Mouse (Mus musculus) neural tube, embryonic 11.5 days (tissue): ENCODE measurements around the gene Deup1. TPM values are rescaled to one million over a fixed set of nuclear protein-coding genes. Genes with fewer than 3 reads are reported as not detected.

ENCODE experiments used
- ATAC-seq: fragments of 200-750 bp; cut with Nextera tagmentation; 2 replicates; pipeline ENCODE4 v1.8.0; 2017; ENCODE audit warnings: moderate number of reproducible peaks, mild to moderate bottlenecking, moderate TSS enrichment, moderate library complexity; ENCODE audit not compliant: insufficient read depth, low FRiP score, low TSS enrichment
- DNase-seq: peaks from one replicate; pipeline ENCODE4 v3.0.0-alpha.2; 2015; ENCODE audit warnings: low spot score
- H3K27ac ChIP-seq: fragments of 300-500 bp; sonication (generic); 2 replicates; pipeline ENCODE4 v1.5.1; 2014; ENCODE audit warnings: low read depth, mild to moderate bottlenecking, low read length
- H3K27me3 ChIP-seq: fragments of 300-500 bp; sonication (generic); 2 replicates; pipeline ENCODE4 v1.6.1; 2014; ENCODE audit warnings: mild to moderate bottlenecking, low read length, mixed read lengths; ENCODE audit not compliant: control insufficient read depth, insufficient read depth
- H3K36me3 ChIP-seq: fragments of 300-500 bp; sonication (generic); 2 replicates; pipeline ENCODE4 v1.6.1; 2014; ENCODE audit warnings: mild to moderate bottlenecking, low read length, moderate library complexity, mixed read lengths; ENCODE audit not compliant: control insufficient read depth, insufficient read depth
- H3K4me1 ChIP-seq: fragments of 300-500 bp; sonication (generic); 2 replicates; pipeline ENCODE4 v1.6.1; 2014; ENCODE audit warnings: low read length, mixed read lengths; ENCODE audit not compliant: control insufficient read depth, insufficient read depth
- H3K4me2 ChIP-seq: fragments of 300-500 bp; sonication (generic); 2 replicates; pipeline ENCODE4 v1.6.1; 2014; ENCODE audit warnings: low read depth, mild to moderate bottlenecking, moderate library complexity
- H3K4me3 ChIP-seq: fragments of 300-500 bp; sonication (generic); 2 replicates; pipeline ENCODE4 v1.5.1; 2014; ENCODE audit warnings: low read depth, low read length
- H3K9ac ChIP-seq: fragments of 300-500 bp; sonication (generic); 2 replicates; pipeline ENCODE4 v1.6.1; 2014; ENCODE audit warnings: mild to moderate bottlenecking, low read length
- H3K9me3 ChIP-seq: fragments of 300-500 bp; sonication (generic); 2 replicates; pipeline ENCODE4 v1.6.1; 2016; ENCODE audit warnings: low read length; ENCODE audit not compliant: control insufficient read depth
- whole genome bisulfite sequencing: fragments of 180-500 bp; shearing (Covaris S2); extraction: QIAGEN DNeasy Blood & Tissue Kit; methylation state at CpG from one replicate; pipeline ENCODE4 v1.1.7; 2014; 5-methylcytosine and 5-hydroxymethylcytosine counted together
- polyA plus RNA-seq: library from polyadenylated mRNA; unstranded; fragments of >200 nt; fragmentation: Nextera tagmentation; extraction: Ambion mirVana; gene quantifications from 2 replicates; pipeline ENCODE4 v1.2.1, GENCODE M21; 2014

The Deup1 gene
- polyA plus RNA-seq, 1 experiment from 2014 or later, result 0.08 TPM

DNA sequence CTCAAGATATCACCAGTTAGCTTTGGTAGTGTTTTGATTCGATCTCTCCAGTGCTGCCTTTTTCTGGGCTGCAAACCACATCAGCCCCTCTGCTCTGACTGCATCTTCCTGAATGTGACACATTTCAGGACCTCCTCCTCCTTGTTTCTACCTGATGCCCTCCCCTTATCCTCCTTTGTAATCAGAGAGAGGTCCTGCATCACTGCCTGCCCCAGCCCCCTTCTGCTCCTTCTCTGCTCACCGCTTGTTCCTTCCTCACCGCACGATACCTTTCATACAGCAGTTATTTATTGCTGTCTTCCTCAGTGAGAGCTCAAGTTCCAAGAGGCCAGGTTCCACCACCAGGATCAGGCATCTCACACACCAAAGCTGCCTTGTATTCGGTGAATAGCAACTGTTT, 96.5 kb downstream of the Deup1 start:
- H3K4me1 ChIP-seq, result peaks cover 15% of the 10 kb centered on the region
- WGBS, result 55% methylated on average over 5 of the region's 5 CpGs
- no peaks in the 10 kb centered on the region for H3K36me3 ChIP-seq
- H3K27ac ChIP-seq, result no peak overlapping the region
- ATAC-seq, result no peak
- no peak overlapping the region for H3K4me3 ChIP-seq
- no peak overlapping the region for H3K9ac ChIP-seq
- no peak overlapping the region for H3K4me2 ChIP-seq
- no peak for DNase-seq
- H3K9me3 ChIP-seq, result no peaks in the 10 kb centered on the region
- H3K27me3 ChIP-seq, result no peaks in the 10 kb centered on the region

DNA sequence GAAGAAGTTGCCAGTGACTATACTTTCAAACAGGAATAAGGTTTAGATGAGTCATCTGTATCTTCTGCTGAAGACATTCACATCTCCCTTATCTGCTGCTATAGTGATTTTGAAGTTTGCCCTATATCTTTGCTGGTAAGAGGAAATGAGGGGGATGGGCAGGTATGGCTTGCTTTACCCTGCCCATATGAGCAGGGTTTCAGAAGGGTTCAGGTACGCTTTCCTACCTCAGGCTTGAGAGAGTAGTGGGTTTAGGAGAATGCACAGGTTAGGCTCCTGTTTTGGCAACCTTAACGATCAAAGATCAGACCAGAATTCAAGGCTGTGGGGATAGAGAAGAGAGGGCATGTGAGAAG, 97.8 kb downstream of the Deup1 start:
- no peak overlapping the region for H3K4me2 ChIP-seq
- ATAC-seq (no peak), DNase-seq (no peak)
- H3K27ac ChIP-seq, result no peak overlapping the region
- H3K9ac ChIP-seq, result no peak overlapping the region
- H3K36me3 ChIP-seq, result no peaks in the 10 kb centered on the region
- peaks cover 15% of the 10 kb centered on the region for H3K4me1 ChIP-seq
- H3K9me3 ChIP-seq, result no peaks in the 10 kb centered on the region
- no peak overlapping the region for H3K4me3 ChIP-seq
- H3K27me3 ChIP-seq, result no peaks in the 10 kb centered on the region
- WGBS, result 99% methylated on average over 2 of the region's 2 CpGs

DNA sequence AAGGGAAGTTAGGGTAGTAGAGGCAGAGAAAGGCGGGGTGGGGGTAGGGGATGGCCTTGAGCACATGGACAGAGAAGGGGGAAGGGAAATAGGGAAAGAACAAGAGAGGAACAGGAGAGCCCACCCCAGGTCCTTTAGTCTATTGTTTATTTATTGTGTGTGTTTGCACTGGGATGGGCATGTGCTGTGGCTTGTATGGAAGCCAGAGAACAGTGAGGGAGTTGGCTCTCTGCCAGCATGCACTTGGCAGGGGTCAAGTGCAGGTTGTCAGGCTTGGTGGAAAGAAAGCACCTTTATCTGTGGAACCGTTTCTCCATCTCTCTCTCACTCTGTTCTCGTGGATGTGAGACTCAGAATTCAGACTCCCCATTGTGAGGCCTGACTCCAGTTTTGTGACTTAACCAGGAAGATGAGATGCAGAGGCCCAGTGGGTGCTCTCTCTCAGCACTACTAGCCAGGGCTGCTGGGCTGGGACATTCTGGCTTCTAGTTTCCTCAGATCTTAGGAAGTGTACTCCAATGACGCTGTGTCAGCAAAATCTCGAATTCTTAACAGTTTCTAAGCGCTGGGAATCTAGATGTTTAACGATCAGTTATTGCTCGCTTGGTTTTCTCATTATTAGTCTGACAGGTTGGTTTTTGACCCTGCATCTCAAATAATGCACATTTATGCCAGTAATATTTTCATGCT, 98.3 kb downstream of the Deup1 start:
- Histone ChIP-seq H3K9me3 (no peaks in the 10 kb centered on the region), H3K27ac (no peak overlapping the region), H3K36me3 (no peaks in the 10 kb centered on the region), H3K4me2 (no peak overlapping the region), H3K9ac (no peak overlapping the region), H3K4me1 (peaks cover 13% of the 10 kb centered on the region), H3K27me3 (no peaks in the 10 kb centered on the region), H3K4me3 (no peak overlapping the region)
- ATAC-seq (no peak), DNase-seq (peak; percentile 27)
- 61% methylated on average over 8 of the region's 8 CpGs for WGBS

DNA sequence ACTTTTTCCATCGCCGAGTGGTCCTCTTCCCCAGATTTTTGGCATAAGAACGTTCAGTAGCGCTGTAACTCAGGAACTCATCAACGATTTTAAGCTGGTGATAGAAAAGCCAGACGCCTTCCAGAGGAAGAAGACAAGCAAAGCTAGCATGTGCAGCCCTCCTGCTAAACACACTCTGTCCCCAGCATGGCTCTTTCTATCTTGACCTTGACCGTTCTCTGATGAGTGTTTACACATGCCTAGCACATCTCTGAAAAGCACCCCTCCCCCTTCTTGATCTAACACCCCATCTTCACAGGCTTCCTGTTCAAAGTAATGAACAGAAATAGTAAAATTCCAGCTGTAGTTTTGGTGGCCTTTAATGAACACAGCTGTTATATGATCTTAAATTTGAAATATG, 99.4 kb downstream of the Deup1 start:
- ATAC-seq (no peak), DNase-seq (no peak)
- H3K27me3 ChIP-seq, result no peaks in the 10 kb centered on the region
- no peaks in the 10 kb centered on the region for H3K36me3 ChIP-seq
- H3K9me3 ChIP-seq, result no peaks in the 10 kb centered on the region
- H3K27ac ChIP-seq, result no peak overlapping the region
- H3K4me1 ChIP-seq, result peaks cover 13% of the 10 kb centered on the region
- H3K4me2 ChIP-seq, result no peak overlapping the region
- WGBS, result 85% methylated on average over 7 of the region's 7 CpGs
- no peak overlapping the region for H3K4me3 ChIP-seq
- H3K9ac ChIP-seq, result no peak overlapping the region

GRCm38 (mm10) chr9:15527846-15528245, 99.9 kb downstream of the Deup1 start:
- DNase-seq (no peak), ATAC-seq (no peak)
- H3K36me3 ChIP-seq, result no peaks in the 10 kb centered on the region
- WGBS, result 71% methylated on average over 6 of the region's 6 CpGs
- H3K27me3 ChIP-seq, result no peaks in the 10 kb centered on the region
- no peaks in the 10 kb centered on the region for H3K9me3 ChIP-seq
- no peak overlapping the region for H3K4me3 ChIP-seq
- H3K4me2 ChIP-seq, result no peak overlapping the region
- peaks cover 13% of the 10 kb centered on the region for H3K4me1 ChIP-seq
- no peak overlapping the region for H3K9ac ChIP-seq
- no peak overlapping the region for H3K27ac ChIP-seq

DNA sequence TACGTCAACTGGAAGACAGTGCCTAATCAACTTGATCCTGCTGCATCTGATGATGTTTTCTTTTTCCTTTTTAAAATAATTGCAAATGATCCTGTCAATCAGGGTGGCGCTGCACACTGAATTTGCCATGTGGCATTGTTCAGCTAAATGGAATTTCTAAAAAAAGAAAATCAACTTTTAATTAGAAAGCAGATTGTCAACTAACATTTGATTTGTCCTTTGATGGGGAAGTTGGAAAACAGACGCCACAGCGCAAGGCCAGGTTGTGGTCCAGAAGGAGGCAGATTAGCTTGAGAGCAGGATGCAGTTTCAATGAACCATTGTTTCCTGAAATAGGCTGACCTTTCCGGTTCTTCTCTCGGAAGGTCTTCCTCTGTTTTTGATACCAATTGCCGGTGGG, 101.2 kb downstream of the Deup1 start:
- peaks cover 13% of the 10 kb centered on the region for H3K4me1 ChIP-seq
- H3K9me3 ChIP-seq, result no peaks in the 10 kb centered on the region
- H3K9ac ChIP-seq, result no peak overlapping the region
- no peak overlapping the region for H3K4me3 ChIP-seq
- ATAC-seq (no peak), DNase-seq (no peak)
- WGBS, result 75% methylated on average over 7 of the region's 7 CpGs
- H3K4me2 ChIP-seq, result no peak overlapping the region
- no peaks in the 10 kb centered on the region for H3K27me3 ChIP-seq
- no peaks in the 10 kb centered on the region for H3K36me3 ChIP-seq
- H3K27ac ChIP-seq, result no peak overlapping the region

DNA sequence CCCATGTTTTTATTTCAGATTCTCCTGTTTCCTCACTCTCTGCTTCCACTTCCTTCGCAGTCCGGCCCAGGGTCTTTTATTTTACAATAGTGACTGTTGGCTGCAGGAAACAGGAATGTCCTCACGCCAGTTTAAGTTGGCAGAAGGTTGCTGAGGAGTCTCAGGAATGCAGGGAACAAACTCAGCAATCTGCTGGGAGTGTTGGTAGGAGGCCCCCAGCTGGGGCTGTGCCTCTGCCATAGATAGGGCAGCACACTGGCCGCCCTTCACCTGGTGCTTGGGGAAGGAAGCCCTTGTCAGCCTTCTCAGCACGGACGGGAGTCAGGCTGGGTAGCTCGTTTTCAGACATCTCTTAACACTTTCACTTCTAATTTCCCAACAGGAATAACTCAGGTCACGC, 102.5 kb downstream of the Deup1 start:
- no peak overlapping the region for H3K9ac ChIP-seq
- H3K4me2 ChIP-seq, result no peak overlapping the region
- no peak overlapping the region for H3K27ac ChIP-seq
- H3K4me1 ChIP-seq, result peaks cover 13% of the 10 kb centered on the region
- ATAC-seq (no peak), DNase-seq (no peak)
- H3K36me3 ChIP-seq, result no peaks in the 10 kb centered on the region
- 74% methylated on average over 8 of the region's 8 CpGs for WGBS
- H3K27me3 ChIP-seq, result no peaks in the 10 kb centered on the region
- no peak overlapping the region for H3K4me3 ChIP-seq
- no peaks in the 10 kb centered on the region for H3K9me3 ChIP-seq

- H3K9me3 ChIP-seq, result no peaks in the 10 kb centered on the region
- ATAC-seq, result no peak
- H3K36me3 ChIP-seq, result no peaks in the 10 kb centered on the region
- H3K4me1 ChIP-seq, result no peaks in the 10 kb centered on the region
- H3K9ac ChIP-seq, result no peak overlapping the region
- H3K4me3 ChIP-seq, result no peak overlapping the region
- WGBS, result 85% methylated on average over 6 of the region's 6 CpGs
- H3K4me2 ChIP-seq, result no peak overlapping the region
- no peaks in the 10 kb centered on the region for H3K27me3 ChIP-seq
- no peak for DNase-seq
- H3K27ac ChIP-seq, result no peak overlapping the region
Measured at GRCm38 (mm10) chr9:15523646-15524045, 104.1 kb downstream of the Deup1 start.

DNA sequence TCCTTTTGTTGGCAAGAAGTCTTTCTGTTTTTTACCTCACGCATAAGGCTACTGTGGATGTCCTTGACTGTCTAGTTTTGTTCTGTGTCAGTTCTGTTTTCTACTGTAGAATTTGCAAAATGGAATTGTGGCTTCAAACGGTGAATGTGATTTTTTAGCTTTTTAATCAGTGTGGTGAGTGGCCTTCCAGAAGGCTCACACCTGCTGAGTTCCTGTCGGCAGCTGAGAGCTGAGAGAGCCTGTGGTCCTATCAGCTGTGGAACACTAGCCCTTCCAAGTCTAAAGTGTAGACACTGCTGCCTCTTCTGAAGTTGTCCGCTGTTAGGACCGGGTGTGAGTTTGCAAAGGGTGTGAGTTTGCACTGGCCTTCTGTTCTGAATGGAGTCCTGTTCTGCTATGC, 104.8 kb downstream of the Deup1 start:
- Histone ChIP-seq H3K27me3 (no peaks in the 10 kb centered on the region), H3K9me3 (no peaks in the 10 kb centered on the region), H3K36me3 (no peaks in the 10 kb centered on the region), H3K4me3 (no peak overlapping the region), H3K27ac (no peak overlapping the region), H3K4me2 (no peak overlapping the region), H3K9ac (no peak overlapping the region), H3K4me1 (no peaks in the 10 kb centered on the region)
- DNase-seq, result no peak
- no peak for ATAC-seq
- WGBS, result 83% methylated on average over 5 of the region's 5 CpGs
